Mouse (Mus musculus) olfactory bulb, adult 2 months (tissue): ENCODE results near the gene Pld5.

Source experiments
- CTCF ChIP-seq: fragments of 200-500 bp; IDR thresholded peaks from 2 replicates; pipeline ENCODE4 v1.5.1; 2012; ENCODE audit warnings: low read depth, mild to moderate bottlenecking, low read length, moderate library complexity; ENCODE audit not compliant: insufficient read depth
- POLR2A ChIP-seq: fragments of 200-500 bp; IDR thresholded peaks from 2 replicates; pipeline ENCODE4 v1.6.1; 2012; ENCODE audit warnings: mild to moderate bottlenecking, low read depth, low read length, moderate library complexity; ENCODE audit not compliant: insufficient read depth

GRCm38 (mm10) chr1:176089382-176089781 is 185.7 kb downstream of the Pld5 start:
- TF ChIP-seq CTCF, result no peak
- TF ChIP-seq POLR2A, result no peak
